Mouse (Mus musculus) myocyte (in vitro differentiated cells): ENCODE results near the gene Gal3st3.

ENCODE experiments used
- CEBPB ChIP-seq: IDR thresholded peaks from 2 replicates; pipeline ENCODE4 v1.6.1; 2011; ENCODE audit warnings: mild to moderate bottlenecking, moderate library complexity; ENCODE audit not compliant: poor library complexity, insufficient read depth, severe bottlenecking
- MAX ChIP-seq: IDR thresholded peaks from one replicate; pipeline ENCODE4 v1.6.1; 2011; ENCODE audit warnings: low read depth, mild to moderate bottlenecking, control low read depth
- MYOD1 ChIP-seq, 3 experiments: IDR thresholded peaks; one replicate each; pipeline ENCODE4 v1.6.1; 2011; ENCODE audit warnings: control low read depth in 2 of 3, low read depth in 2 of 3, mild to moderate bottlenecking in 2 of 3, moderate library complexity in 1 of 3; ENCODE audit not compliant: insufficient read length in 2 of 3, control insufficient read depth in 1 of 3
- MYOG ChIP-seq, 3 experiments: IDR thresholded peaks; one replicate each; pipeline ENCODE4 v1.6.1; 2011; ENCODE audit warnings: control low read depth in 2 of 3, low read depth in 2 of 3, mild to moderate bottlenecking in 2 of 3; ENCODE audit not compliant: insufficient read length in 2 of 3, control insufficient read depth in 1 of 3, insufficient read depth in 1 of 3
- POLR2A ChIP-seq: IDR thresholded peaks from one replicate; pipeline ENCODE4 v1.6.1; 2011; ENCODE audit warnings: low read depth, mild to moderate bottlenecking, control low read depth, moderate library complexity; ENCODE audit not compliant: insufficient read length
- POLR2AphosphoS2 ChIP-seq: IDR thresholded peaks from one replicate; pipeline ENCODE4 v1.6.1; 2011; ENCODE audit warnings: low read depth, control low read depth; ENCODE audit not compliant: insufficient read length
- TCF12 ChIP-seq: IDR thresholded peaks from one replicate; pipeline ENCODE4 v1.6.1; 2011; ENCODE audit warnings: mild to moderate bottlenecking, control low read depth; ENCODE audit not compliant: poor library complexity, insufficient read depth, severe bottlenecking
- USF1 ChIP-seq: IDR thresholded peaks from one replicate; pipeline ENCODE4 v1.6.1; 2011; ENCODE audit warnings: low read depth, mild to moderate bottlenecking, control low read depth, moderate library complexity

GRCm38 (mm10) chr19:5278381-5278780 is 19.8 kb upstream of the Gal3st3 start:
- no peak for TF ChIP-seq POLR2A
- no peak for TF ChIP-seq CEBPB
- no peak for TF ChIP-seq TCF12
- TF ChIP-seq MAX: no peak
- TF ChIP-seq MYOD1 (IDR thresholded peaks at IDR 0.05; ENCODE audit: control insufficient read depth in 1 of 3, insufficient read length in 2 of 3, low read depth in 2 of 3): no peak
- no peak for TF ChIP-seq MYOG (IDR thresholded peaks at IDR 0.05; ENCODE audit: control insufficient read depth in 1 of 3, insufficient read depth in 1 of 3, insufficient read length in 2 of 3, low read depth in 2 of 3)
- TF ChIP-seq USF1: no peak
- TF ChIP-seq POLR2AphosphoS2: no peak
